Mouse (Mus musculus) frontal cortex, adult 2 months (tissue): Measurements from ENCODE around the gene Grin2b. TPM values are rescaled to one million over a fixed set of nuclear protein-coding genes. Genes with fewer than 3 reads are reported as not detected.
"Not testable (repeated sequence)": the region's sequence is repeated elsewhere in the genome, so short reads cannot be mapped to it uniquely, and the experiment has no call there.

Source experiments
- DNase-seq, 2 experiments: peaks; one replicate each; pipeline ENCODE4 v3.0.0; 2022; ENCODE audit warnings: low spot score in 1 of 2; ENCODE audit errors: extremely low spot score in 1 of 2
- polyA plus RNA-seq: library from polyadenylated mRNA; depleted of rRNA; stranded (reverse); fragments of >200 nt; gene quantifications from 2 replicates; pipeline ENCODE4 v1.2.3, GENCODE M21; 2012; rRNA removed

Grin2b gene
- polyA plus RNA-seq, 1 experiment = 44.3 TPM

DNA sequence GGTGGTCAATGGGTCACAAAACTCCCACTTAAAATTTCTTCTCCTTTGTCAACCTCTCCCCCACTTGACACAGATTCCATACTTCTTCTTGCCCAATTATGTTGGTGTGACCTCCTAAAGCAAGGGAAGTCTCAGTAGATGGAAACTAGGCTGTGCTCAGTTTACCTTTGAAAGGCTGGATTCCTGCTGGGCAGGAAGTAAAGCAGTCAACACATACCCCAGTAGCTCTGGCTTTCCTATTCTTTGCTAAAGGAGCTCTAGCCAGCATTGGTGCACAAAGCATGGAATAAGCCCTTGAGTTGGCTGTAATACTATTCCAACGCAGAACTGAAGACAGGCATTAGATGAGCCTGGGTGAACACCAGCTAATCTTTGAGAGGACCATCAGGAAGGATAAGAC, 459.1 kb downstream of the Grin2b start:
- DNase-seq = no peak

DNA sequence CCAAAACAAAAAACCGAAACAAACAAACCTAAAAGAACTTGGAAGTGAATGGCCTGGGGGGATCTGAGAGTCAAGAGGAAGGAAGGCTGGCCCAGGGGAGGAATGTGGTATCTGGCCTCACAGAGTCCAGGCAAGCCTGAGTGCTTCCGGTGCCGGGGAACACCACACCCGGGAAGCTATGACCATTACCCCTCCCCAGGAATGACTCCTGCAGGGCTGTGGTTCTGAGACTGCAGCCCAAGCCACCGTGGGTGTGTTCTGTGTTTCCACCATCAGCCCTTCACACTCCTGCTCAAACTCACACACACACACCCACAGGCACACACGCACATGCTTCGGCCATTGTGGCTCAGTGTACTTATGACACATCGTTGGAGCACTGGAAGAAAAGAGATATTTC, 459.6 kb downstream of the Grin2b start:
- DNase-seq = no peak

DNA sequence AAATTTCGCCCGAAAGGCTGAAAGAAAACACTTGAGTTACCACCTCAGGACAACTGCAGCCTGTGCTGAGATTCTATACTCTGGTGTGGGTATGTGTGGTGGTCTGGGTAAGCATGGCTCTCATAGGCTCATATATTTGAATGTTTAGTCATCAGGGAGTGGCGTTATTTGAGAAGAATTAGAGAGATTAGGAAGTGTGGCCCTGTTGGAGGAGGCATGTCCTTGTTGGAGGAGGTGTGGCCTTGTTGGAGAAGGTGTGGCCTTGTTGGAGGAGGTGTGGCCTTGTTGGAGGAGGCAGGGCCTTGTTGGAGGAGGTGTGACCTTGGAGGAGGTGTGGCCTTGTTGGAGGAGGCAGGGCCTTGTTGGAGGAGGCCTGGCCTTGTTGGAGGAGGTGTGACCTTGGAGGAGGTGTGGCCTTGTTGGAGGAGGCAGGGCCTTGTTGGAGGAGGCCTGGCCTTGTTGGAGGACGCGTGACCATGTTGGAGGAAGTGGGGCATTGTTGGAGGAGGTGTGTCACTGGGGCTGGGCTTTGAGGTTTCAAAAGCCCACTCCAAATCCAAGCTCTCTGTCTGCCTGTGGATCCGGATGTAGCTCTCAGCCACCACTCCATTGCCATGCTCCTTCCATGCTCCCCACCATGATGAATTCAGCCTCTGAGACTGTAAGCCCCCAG, 466.3 kb downstream of the Grin2b start:
- DNase-seq = not testable (repeated sequence)

DNA sequence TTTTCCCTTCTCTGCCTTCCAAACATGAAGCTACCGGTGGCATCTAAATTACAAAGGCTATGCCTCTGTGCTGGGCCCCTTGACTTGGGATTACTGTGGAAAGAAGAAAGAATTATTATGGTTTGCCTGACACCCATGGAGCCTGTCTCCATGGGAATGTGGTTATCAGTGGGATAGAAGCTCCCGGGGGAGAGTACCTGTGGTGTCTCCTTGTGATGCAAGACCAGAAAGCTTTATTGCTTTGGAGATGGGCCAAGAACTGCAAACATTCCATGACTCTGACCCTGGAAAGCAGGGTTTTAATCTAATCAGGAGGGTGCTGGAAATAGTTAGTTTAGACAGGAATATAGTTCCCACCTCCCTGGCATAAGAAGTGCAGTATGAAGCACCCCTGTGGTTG, 469.7 kb downstream of the Grin2b start:
- no peak for DNase-seq

DNA sequence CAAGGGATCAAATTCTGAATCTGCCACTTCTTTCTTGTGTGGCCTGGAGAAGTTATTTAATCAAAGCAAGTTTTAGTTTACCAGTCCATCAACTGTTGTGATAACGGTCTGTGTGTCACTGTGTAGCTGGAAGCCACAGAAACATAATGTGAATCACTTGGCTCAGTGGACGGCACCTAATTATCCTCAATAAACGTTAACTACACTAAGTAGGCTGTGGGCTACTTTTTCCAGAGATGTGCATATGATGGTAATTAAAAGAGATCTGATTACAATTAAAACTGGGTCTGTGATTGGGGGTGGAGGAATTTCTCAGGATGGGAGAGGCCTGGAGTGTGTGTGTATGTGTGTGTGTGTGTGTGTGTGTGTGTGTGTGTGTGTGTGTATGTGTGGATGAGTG, 471.9 kb downstream of the Grin2b start:
- DNase-seq = no peak

DNA sequence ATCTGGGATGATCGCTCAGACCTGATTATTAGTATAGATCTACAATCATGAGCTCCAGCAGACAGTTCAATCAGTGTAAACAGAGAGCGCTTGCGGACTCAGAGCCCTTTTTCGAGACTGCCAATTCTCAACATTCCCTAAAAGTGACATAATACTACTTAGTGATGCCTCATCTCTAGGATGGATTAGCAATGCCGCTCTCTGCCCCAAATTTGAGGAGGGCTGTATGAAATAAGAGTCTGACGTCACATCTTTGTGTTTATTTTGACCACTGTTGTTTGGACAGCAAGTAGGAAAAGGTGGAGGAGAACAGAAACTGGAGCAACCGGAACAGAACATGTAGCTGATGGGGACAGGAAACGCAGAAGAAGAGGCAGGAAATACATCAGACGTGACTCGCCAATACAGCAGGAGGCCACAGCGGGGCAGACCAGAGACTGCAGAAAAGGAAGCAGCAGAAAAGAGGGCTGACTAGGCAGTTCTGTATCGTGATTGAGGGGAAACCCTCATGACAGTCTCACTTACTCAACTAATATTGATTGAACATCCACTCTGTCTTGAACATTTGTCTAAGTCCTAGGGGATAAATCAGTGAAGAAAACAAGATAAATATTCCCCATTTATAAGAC, 472.5 kb downstream of the Grin2b start:
- no peak for DNase-seq

DNA sequence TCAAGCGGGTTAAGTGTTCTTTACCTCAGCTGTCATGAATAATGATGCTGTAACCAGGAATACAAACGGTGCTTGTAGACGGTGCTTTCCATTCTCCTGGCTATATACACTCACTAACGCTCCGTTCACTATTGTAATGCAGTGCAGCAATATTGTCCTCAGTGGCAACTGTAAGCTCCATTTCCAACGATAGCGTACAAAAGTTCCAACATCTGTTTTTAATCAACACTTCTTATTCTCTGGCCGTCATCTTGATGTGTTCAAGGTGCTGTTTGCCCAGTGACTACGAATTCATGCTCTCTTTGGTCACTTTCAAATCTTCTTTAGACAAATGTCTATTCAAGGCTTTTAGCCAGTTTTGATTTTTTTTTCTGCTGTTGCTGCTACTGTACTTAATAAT, 480.8 kb downstream of the Grin2b start:
- DNase-seq = no peak

DNA sequence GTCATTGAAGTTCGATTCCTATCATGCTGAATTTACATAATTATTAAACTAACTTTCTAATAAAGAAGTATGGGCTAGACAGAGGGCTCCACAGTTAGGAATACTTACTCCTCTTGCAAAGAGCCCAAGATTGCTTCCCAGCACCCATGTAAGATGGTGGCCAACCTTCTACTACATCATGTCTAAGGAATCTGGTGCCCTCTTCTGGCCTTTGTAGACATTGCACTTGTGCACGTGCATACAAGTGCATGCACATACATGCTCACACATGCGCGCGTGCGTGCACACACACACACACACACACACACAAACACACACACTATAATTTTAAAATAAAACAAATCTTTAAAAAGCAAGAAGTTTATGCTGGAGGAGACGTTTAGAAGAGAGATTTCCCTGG, 481.8 kb downstream of the Grin2b start:
- no peak for DNase-seq

DNA sequence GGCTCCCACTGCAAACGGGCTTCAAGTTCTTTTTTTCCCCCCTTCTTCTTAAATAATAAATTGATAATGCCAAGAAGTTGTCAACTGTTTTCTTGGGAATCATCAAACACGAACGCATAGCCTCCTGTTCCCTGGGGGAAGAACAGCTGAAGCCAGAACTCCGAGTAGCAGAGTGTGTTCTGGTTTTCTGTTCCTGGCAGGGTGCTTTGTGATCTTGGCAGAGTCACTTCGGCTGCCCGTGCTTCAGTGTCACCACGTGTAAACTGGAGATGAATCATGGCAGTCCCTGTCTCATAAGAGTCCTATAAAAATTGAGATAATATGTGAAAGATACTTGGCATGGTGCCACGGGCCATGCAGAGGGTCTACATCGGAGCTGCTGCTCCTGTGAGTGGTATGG, 485.4 kb downstream of the Grin2b start:
- DNase-seq = peak in 1 of 2 experiments; percentile 49

DNA sequence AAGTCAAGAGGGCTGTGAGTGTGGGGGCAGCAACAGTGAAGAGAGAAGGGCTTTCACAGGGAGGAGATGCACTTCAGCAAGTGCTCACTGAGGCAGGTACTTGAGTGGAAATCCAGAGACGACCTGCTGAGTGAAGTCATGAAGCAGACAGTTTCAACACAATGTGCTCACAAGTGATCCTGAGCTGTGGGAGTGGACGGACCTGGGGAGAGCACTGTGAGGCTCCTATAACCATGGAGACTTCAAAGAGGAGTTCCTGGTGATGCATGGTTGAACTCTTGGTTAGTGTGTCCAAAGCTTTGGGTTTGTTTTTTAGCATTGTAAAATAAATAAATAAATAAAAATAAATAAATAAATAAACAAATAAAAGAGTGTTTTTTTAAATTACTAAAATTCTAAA, 489.1 kb downstream of the Grin2b start:
- no peak for DNase-seq

DNA sequence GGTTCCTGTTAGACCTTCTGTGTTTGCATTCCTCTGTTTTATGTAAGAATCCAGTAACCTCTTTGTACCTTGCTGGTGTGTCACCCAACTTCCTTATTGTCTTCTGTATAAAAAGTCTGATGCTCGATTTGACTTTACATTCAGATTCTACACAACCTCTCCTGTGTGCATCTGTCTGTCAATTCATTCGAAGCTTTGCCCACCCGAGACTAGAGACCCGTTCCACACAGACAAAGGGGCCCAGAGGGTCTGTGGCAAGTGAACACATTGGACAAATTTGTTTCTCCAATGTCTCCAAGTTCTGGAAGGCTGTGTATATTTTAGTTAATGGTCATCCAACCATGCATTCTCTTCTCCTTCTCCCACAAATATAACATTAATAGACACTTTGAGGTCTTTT, 491.9 kb downstream of the Grin2b start:
- not testable (repeated sequence) for DNase-seq

DNA sequence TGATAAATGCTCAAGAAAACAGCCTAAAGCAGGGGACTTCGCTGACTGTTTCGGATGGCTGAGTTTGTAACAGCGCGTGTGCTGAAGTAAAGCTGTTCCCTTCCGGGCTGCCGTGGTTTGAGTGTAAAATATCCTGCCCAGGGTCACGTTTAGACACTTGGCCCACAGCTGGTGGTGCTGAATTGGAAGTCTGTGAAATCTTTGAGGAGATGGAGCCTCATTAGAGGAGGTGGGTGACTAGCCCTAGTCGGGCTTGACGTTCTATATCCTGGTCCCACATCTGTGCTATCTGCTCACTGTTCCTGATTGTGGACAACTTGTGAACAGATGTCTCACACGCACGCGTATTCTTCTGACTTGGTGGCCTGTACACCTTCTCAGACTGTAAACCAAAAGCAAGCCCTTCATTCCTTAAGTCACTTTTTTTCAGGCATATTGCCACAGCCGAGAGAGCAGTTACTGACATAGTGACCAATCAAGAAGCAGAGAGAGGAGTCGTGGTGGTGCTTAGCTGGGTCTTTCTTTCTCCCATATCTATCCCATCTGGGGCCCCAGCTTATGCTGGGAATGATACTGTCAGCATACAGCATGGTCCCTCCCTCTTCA, 493.1 kb downstream of the Grin2b start:
- DNase-seq = no peak

DNA sequence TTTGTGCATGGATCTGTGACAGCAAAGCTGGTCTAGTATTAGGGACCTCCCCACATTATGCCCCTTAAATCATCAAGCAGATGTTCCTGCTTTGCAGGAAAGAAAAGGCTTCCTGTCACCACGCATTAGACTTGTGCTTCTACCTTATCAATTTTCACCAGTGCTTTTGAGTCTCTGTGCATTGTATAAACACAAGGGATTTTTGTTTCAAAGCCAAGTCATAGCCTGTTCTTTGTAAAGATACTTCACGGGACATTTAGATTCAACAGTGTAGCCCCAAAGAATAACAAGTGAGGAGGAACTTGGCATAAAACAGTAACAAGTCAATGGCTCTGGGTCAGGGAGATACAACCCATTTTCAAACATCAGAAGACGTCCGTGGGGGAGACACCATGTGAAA, 498.9 kb downstream of the Grin2b start:
- DNase-seq = no peak

DNA sequence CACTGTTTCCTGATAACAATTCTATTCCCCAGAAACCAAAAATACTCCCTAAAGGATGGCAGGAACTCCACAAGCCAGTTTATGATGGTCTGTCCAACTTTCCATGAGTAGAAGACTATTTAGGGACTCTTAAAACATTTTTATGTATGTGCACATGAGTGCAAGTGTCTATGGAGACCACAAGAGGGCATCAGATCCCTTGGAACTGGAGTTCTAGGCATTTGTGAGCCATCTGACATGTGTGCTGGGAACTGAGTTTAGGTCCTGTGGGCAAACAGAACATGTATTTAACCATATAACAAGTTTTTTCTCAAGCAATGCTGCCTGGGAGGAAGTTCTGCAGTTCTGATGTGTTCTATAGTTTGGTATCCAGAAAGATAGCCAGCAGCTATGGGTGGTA, 501.3 kb downstream of the Grin2b start:
- DNase-seq = no peak

Other genes with a start within 250 kb of the Grin2b start
- gene Gm8994, start 154.0 kb upstream of the Grin2b start, polyA plus RNA-seq = not detected in 2 replicates
- not detected in 2 replicates for gene E330021D16Rik, start 242.1 kb upstream of the Grin2b start, polyA plus RNA-seq